Mouse (Mus musculus): ENCODE measurements at regions not wholly inside any gene's neighbourhood (a gene's known extent, or its start where the extent isn't known, plus 50 kb on each side); places are given as distances from the start of the nearest gene placed in this dataset.

GRCm38 (mm10) chr3:33958216-33958615 is 61.5 kb upstream of the Fxr1 start:
- Histone ChIP-seq H3K9ac (no peak overlapping the region), H3K27me3 (ENCODE audit: control insufficient read depth, insufficient read depth, low read length) (peaks cover 15% of the 10 kb centered on the region), H3K36me3 (replicated peaks; ENCODE audit: control insufficient read depth, insufficient read depth) (no peaks in the 10 kb centered on the region), H3K27ac (no peak overlapping the region), H3K4me1 (replicated peaks; ENCODE audit: control insufficient read depth, insufficient read depth, low read length) (0 out of 2 replicates have a peak, but pooled peaks cover 5% of the 10 kb centered on the region), H3K4me2 (replicated peaks) (no peak overlapping the region), H3K4me3 (replicated peaks; ENCODE audit: low read length) (no peak overlapping the region), H3K9me3 (ENCODE audit: control insufficient read depth, low read length) (no peaks in the 10 kb centered on the region)
- WGBS, result 90% methylated on average over 4 of the region's 4 CpGs
- ATAC-seq (ENCODE audit: low FRiP score) (no peak), DNase-seq (ENCODE audit: low spot score) (no peak)

GRCm38 (mm10) chr3:33960211-33960610 is 59.5 kb upstream of the Fxr1 start:
- no peak for DNase-seq (ENCODE audit: low spot score)
- WGBS, result 58% methylated on average over 6 of the region's 6 CpGs

GRCm38 (mm10) chr3:33962938-33963337 is 56.8 kb upstream of the Fxr1 start:
- H3K36me3 ChIP-seq (replicated peaks; ENCODE audit: control insufficient read depth, insufficient read depth), result no peaks in the 10 kb centered on the region
- H3K9ac ChIP-seq, result no peak overlapping the region
- no peaks in the 10 kb centered on the region for H3K27me3 ChIP-seq (ENCODE audit: control insufficient read depth, insufficient read depth, low read length)
- no peak overlapping the region for H3K4me2 ChIP-seq (replicated peaks)
- no peak overlapping the region for H3K27ac ChIP-seq
- H3K9me3 ChIP-seq (ENCODE audit: control insufficient read depth, low read length), result no peaks in the 10 kb centered on the region
- no peak overlapping the region for H3K4me3 ChIP-seq (replicated peaks; ENCODE audit: low read length)
- H3K4me1 ChIP-seq (replicated peaks; ENCODE audit: control insufficient read depth, insufficient read depth, low read length), result no peaks in the 10 kb centered on the region
- 92% methylated on average over 5 of the region's 5 CpGs for WGBS
- no peak for ATAC-seq (ENCODE audit: low FRiP score)
- DNase-seq (ENCODE audit: low spot score), result no peak

More at GRCm38 (mm10) chr3:33960211-33960610, 59.5 kb upstream of the Fxr1 start:
- H3K9me3 ChIP-seq (ENCODE audit: control insufficient read depth, low read length), result no peaks in the 10 kb centered on the region
- H3K36me3 ChIP-seq (replicated peaks; ENCODE audit: control insufficient read depth, insufficient read depth), result no peaks in the 10 kb centered on the region
- H3K4me1 ChIP-seq (replicated peaks; ENCODE audit: control insufficient read depth, insufficient read depth, low read length), result 0 out of 2 replicates have a peak, but pooled peaks cover 5% of the 10 kb centered on the region
- H3K27ac ChIP-seq, result no peak overlapping the region
- peak; percentile 32; the same call in 1 of the 2 replicates for ATAC-seq (ENCODE audit: low FRiP score)
- no peak overlapping the region for H3K4me2 ChIP-seq (replicated peaks)
- peaks cover 10% of the 10 kb centered on the region; the same call in 1 of the 2 replicates for H3K27me3 ChIP-seq (ENCODE audit: control insufficient read depth, insufficient read depth, low read length)
- H3K9ac ChIP-seq, result no peak overlapping the region
- no peak overlapping the region for H3K4me3 ChIP-seq (replicated peaks; ENCODE audit: low read length)

- Histone ChIP-seq H3K27ac (no peak overlapping the region), H3K36me3 (replicated peaks; ENCODE audit: control insufficient read depth, insufficient read depth) (no peaks in the 10 kb centered on the region), H3K9me3 (ENCODE audit: control insufficient read depth, low read length) (no peaks in the 10 kb centered on the region), H3K4me3 (replicated peaks; ENCODE audit: low read length) (no peak overlapping the region), H3K27me3 (ENCODE audit: control insufficient read depth, insufficient read depth, low read length) (no peaks in the 10 kb centered on the region), H3K9ac (no peak overlapping the region), H3K4me2 (replicated peaks) (no peak overlapping the region), H3K4me1 (replicated peaks; ENCODE audit: control insufficient read depth, insufficient read depth, low read length) (no peaks in the 10 kb centered on the region)
- DNase-seq (ENCODE audit: low spot score) (no peak), ATAC-seq (ENCODE audit: low FRiP score) (no peak)
- 88% methylated on average over 8 of the region's 8 CpGs for WGBS
These were observed 52.6 kb upstream of the Fxr1 start for GRCm38 (mm10) chr3:33967184-33967583.

Data from hindbrain, embryonic 14.5 days (tissue).